Mouse (Mus musculus) midbrain, embryonic 12.5 days (tissue): Measurements from ENCODE around the gene Cbln4. TPM values are rescaled to one million over a fixed set of nuclear protein-coding genes. Genes with fewer than 3 reads are reported as not detected.

Experiments used
- ATAC-seq: fragments of 200-750 bp; cut with Nextera tagmentation; 2 replicates; pipeline ENCODE4 v1.8.0; 2017; ENCODE audit warnings: low read depth, moderate TSS enrichment, moderate library complexity; ENCODE audit not compliant: low FRiP score
- H3K27ac ChIP-seq: fragments of 300-500 bp; sonication (generic); replicated peaks from 2 replicates; pipeline ENCODE4 v1.5.1; 2016; ENCODE audit warnings: mild to moderate bottlenecking
- H3K27me3 ChIP-seq: fragments of 300-500 bp; sonication (generic); 2 replicates; pipeline ENCODE4 v1.6.1; 2016; ENCODE audit warnings: mild to moderate bottlenecking
- H3K36me3 ChIP-seq: fragments of 300-500 bp; sonication (generic); 2 replicates; pipeline ENCODE4 v1.6.1; 2016
- H3K4me1 ChIP-seq: fragments of 300-500 bp; sonication (generic); 2 replicates; pipeline ENCODE4 v1.6.1; 2016
- H3K4me2 ChIP-seq: fragments of 300-500 bp; sonication (generic); replicated peaks from 2 replicates; pipeline ENCODE4 v1.6.1; 2016; ENCODE audit warnings: mild to moderate bottlenecking, moderate library complexity
- H3K4me3 ChIP-seq: fragments of 300-500 bp; sonication (generic); 2 replicates; pipeline ENCODE4 v1.5.1; 2016; ENCODE audit warnings: mild to moderate bottlenecking
- H3K9ac ChIP-seq: fragments of 300-500 bp; sonication (generic); replicated peaks from 2 replicates; pipeline ENCODE4 v1.6.1; 2016; ENCODE audit warnings: mild to moderate bottlenecking, moderate library complexity
- H3K9me3 ChIP-seq: fragments of 300-500 bp; sonication (generic); 2 replicates; pipeline ENCODE4 v1.6.1; 2016; ENCODE audit warnings: mild to moderate bottlenecking
- WGBS: fragments of 180-500 bp; shearing (Covaris S2); methylation state at CpG from one replicate; pipeline ENCODE4 v1.1.7; 2016; 5-methylcytosine and 5-hydroxymethylcytosine counted together
- polyA plus RNA-seq: library from polyadenylated mRNA; unstranded; fragments of >200 nt; fragmentation: Nextera tagmentation; extraction: Ambion mirVana; gene quantifications from 2 replicates; pipeline ENCODE4 v1.2.1, GENCODE M21; 2016

Gene Cbln4
- 2.4 and 2.9 TPM in 2 replicates for polyA plus RNA-seq

GRCm38 (mm10) chr2:172043235-172043610 is at the start of gene Cbln4:
TSS of gene Cbln4 (minus strand) at chr2:172043466.
- Histone ChIP-seq H3K9me3 (no peaks in the 10 kb centered on the region), H3K4me1 (peaks cover 19% of the 10 kb centered on the region), H3K4me2 (peak within 1 kb of the TSS; percentile 77), H3K9ac (peak within 1 kb of the TSS; percentile 29), H3K27ac (no peak within 1 kb of the TSS), H3K4me3 (peak within 1 kb of the TSS; percentile 43), H3K36me3 (no peaks in the 10 kb centered on the region), H3K27me3 (peaks cover 63% of the 10 kb centered on the region)
- under 1% methylated on average over 23 of the region's 23 CpGs for WGBS
- no peak for ATAC-seq

GRCm38 (mm10) chr2:172078596-172078995 is 35.3 kb upstream of the Cbln4 start:
- 79% methylated on average over 3 of the region's 3 CpGs for WGBS
- Histone ChIP-seq H3K4me2 (no peak overlapping the region), H3K27me3 (no peaks in the 10 kb centered on the region), H3K4me3 (no peak overlapping the region), H3K4me1 (no peaks in the 10 kb centered on the region), H3K27ac (no peak overlapping the region), H3K9ac (no peak overlapping the region), H3K36me3 (no peaks in the 10 kb centered on the region), H3K9me3 (no peaks in the 10 kb centered on the region)
- ATAC-seq = no peak

GRCm38 (mm10) chr2:172076295-172076694 is 33.0 kb upstream of the Cbln4 start:
- Histone ChIP-seq H3K27me3 (no peaks in the 10 kb centered on the region), H3K4me3 (no peak overlapping the region), H3K36me3 (no peaks in the 10 kb centered on the region), H3K9me3 (no peaks in the 10 kb centered on the region), H3K4me1 (no peaks in the 10 kb centered on the region), H3K27ac (no peak overlapping the region), H3K9ac (no peak overlapping the region), H3K4me2 (no peak overlapping the region)
- 90% methylated on average over 5 of the region's 5 CpGs for WGBS
- no peak for ATAC-seq

GRCm38 (mm10) chr2:172062876-172063275 is 19.6 kb upstream of the Cbln4 start:
- Histone ChIP-seq H3K4me1 (no peaks in the 10 kb centered on the region), H3K36me3 (no peaks in the 10 kb centered on the region), H3K4me2 (no peak overlapping the region), H3K27me3 (no peaks in the 10 kb centered on the region), H3K9me3 (no peaks in the 10 kb centered on the region), H3K9ac (no peak overlapping the region), H3K27ac (no peak overlapping the region), H3K4me3 (no peak overlapping the region)
- no peak for ATAC-seq
- WGBS = 90% methylated on average over 7 of the region's 7 CpGs

GRCm38 (mm10) chr2:172059747-172060146 is 16.5 kb upstream of the Cbln4 start:
- no peak for ATAC-seq
- Histone ChIP-seq H3K9me3 (no peaks in the 10 kb centered on the region), H3K4me2 (no peak overlapping the region), H3K4me3 (no peak overlapping the region), H3K27ac (no peak overlapping the region), H3K9ac (no peak overlapping the region), H3K27me3 (no peaks in the 10 kb centered on the region), H3K36me3 (no peaks in the 10 kb centered on the region), H3K4me1 (no peaks in the 10 kb centered on the region)
- 60% methylated on average over 3 of the region's 3 CpGs for WGBS

- Histone ChIP-seq H3K9me3 (no peaks in the 10 kb centered on the region), H3K9ac (no peak overlapping the region; the same call in 1 of the 2 replicates), H3K36me3 (no peaks in the 10 kb centered on the region), H3K4me2 (no peak overlapping the region), H3K27me3 (no peaks in the 10 kb centered on the region), H3K27ac (no peak overlapping the region), H3K4me1 (no peaks in the 10 kb centered on the region), H3K4me3 (no peak overlapping the region)
- ATAC-seq = no peak
- 60% methylated on average over 7 of the region's 7 CpGs for WGBS
Observed at GRCm38 (mm10) chr2:172058936-172059665, 15.8 kb upstream of the Cbln4 start.

GRCm38 (mm10) chr2:172046002-172046401 is 2.7 kb upstream of the Cbln4 start:
- Histone ChIP-seq H3K36me3 (no peaks in the 10 kb centered on the region), H3K27me3 (peaks cover 45% of the 10 kb centered on the region), H3K4me2 (no peak overlapping the region), H3K9me3 (no peaks in the 10 kb centered on the region), H3K4me1 (peaks cover 19% of the 10 kb centered on the region), H3K4me3 (no peak overlapping the region), H3K27ac (no peak overlapping the region), H3K9ac (no peak overlapping the region)
- WGBS = 62% methylated on average over 7 of the region's 7 CpGs
- no peak for ATAC-seq

GRCm38 (mm10) chr2:172042607-172043234 is 545 bp downstream of the Cbln4 start:
- Histone ChIP-seq H3K4me2 (peak overlapping the region; percentile 77), H3K9me3 (no peaks in the 10 kb centered on the region), H3K4me3 (peak overlapping the region; percentile 43), H3K27me3 (peaks cover 63% of the 10 kb centered on the region), H3K27ac (no peak overlapping the region), H3K4me1 (peaks cover 19% of the 10 kb centered on the region), H3K9ac (peak overlapping the region; percentile 29), H3K36me3 (no peaks in the 10 kb centered on the region)
- ATAC-seq = peak; percentile 14; the same call in 1 of the 2 replicates
- WGBS = under 1% methylated on average over 46 of the region's 46 CpGs

- Histone ChIP-seq H3K4me2 (peak overlapping the region; percentile 77), H3K9me3 (no peaks in the 10 kb centered on the region), H3K36me3 (no peaks in the 10 kb centered on the region), H3K27ac (no peak overlapping the region), H3K4me1 (peaks cover 19% of the 10 kb centered on the region), H3K9ac (peak overlapping the region; percentile 29), H3K27me3 (peaks cover 62% of the 10 kb centered on the region), H3K4me3 (peak overlapping the region; percentile 43)
- under 1% methylated on average over 34 of the region's 34 CpGs for WGBS
- ATAC-seq = peak; percentile 53; the same call in 1 of the 2 replicates
Observed at GRCm38 (mm10) chr2:172042125-172042524, 1.1 kb downstream of the Cbln4 start.

- no peaks in the 10 kb centered on the region for H3K9me3 ChIP-seq
- 52% methylated on average over 10 of the region's 10 CpGs for whole genome bisulfite sequencing
- H3K36me3 ChIP-seq = no peaks in the 10 kb centered on the region
- no peak for ATAC-seq
- H3K4me3 ChIP-seq = no peak overlapping the region
- no peak overlapping the region for H3K27ac ChIP-seq
- peaks cover 19% of the 10 kb centered on the region for H3K4me1 ChIP-seq
- H3K9ac ChIP-seq = no peak overlapping the region
- peaks cover 60% of the 10 kb centered on the region for H3K27me3 ChIP-seq
- H3K4me2 ChIP-seq = no peak overlapping the region
Observed at GRCm38 (mm10) chr2:172040859-172041258, 2.4 kb downstream of the Cbln4 start.

GRCm38 (mm10) chr2:172039601-172040000 is 3.7 kb downstream of the Cbln4 start:
- peaks cover 19% of the 10 kb centered on the region for H3K4me1 ChIP-seq
- H3K4me2 ChIP-seq = no peak overlapping the region
- no peaks in the 10 kb centered on the region for H3K9me3 ChIP-seq
- 89% methylated on average over 5 of the region's 5 CpGs for WGBS
- no peak overlapping the region for H3K9ac ChIP-seq
- no peaks in the 10 kb centered on the region for H3K36me3 ChIP-seq
- H3K27me3 ChIP-seq = peaks cover 56% of the 10 kb centered on the region
- H3K4me3 ChIP-seq = no peak overlapping the region
- ATAC-seq = no peak
- no peak overlapping the region for H3K27ac ChIP-seq

GRCm38 (mm10) chr2:172034281-172034680 is 9.0 kb downstream of the Cbln4 start:
- Histone ChIP-seq H3K36me3 (no peaks in the 10 kb centered on the region), H3K9me3 (no peaks in the 10 kb centered on the region), H3K4me2 (no peak overlapping the region), H3K4me1 (no peaks in the 10 kb centered on the region), H3K27me3 (peaks cover 7% of the 10 kb centered on the region), H3K27ac (no peak overlapping the region), H3K9ac (no peak overlapping the region), H3K4me3 (no peak overlapping the region)
- WGBS = 56% methylated on average over 5 of the region's 5 CpGs
- no peak for ATAC-seq
